Mouse (Mus musculus): Measurements from ENCODE around the gene 1700067K01Rik.

- TF ChIP-seq CTCF (IDR thresholded peaks at IDR 0.05; ENCODE audit: insufficient read depth, low read depth, low read length) (peak; percentile 80), POLR2A (IDR thresholded peaks at IDR 0.05; ENCODE audit: insufficient read depth, low read depth, low read length) (no peak)
Observed at GRCm38 (mm10) chr8:83955106-83955957, 46.0 kb upstream of the 1700067K01Rik start, which contains the start of the genes Gm10644 and Asf1b.

Data from olfactory bulb, adult 2 months (tissue).